Mouse (Mus musculus): ENCODE measurements around the gene B4galnt1. TPM values are rescaled to one million over a fixed set of nuclear protein-coding genes. Genes with fewer than 3 reads are reported as not detected.
"Not testable (repeated sequence)": the region's sequence is repeated elsewhere in the genome, so short reads cannot be mapped to it uniquely, and the experiment has no call there.

Gene B4galnt1
- polyA plus RNA-seq, 1 experiment from 2014 or later, result 27.7 TPM

DNA sequence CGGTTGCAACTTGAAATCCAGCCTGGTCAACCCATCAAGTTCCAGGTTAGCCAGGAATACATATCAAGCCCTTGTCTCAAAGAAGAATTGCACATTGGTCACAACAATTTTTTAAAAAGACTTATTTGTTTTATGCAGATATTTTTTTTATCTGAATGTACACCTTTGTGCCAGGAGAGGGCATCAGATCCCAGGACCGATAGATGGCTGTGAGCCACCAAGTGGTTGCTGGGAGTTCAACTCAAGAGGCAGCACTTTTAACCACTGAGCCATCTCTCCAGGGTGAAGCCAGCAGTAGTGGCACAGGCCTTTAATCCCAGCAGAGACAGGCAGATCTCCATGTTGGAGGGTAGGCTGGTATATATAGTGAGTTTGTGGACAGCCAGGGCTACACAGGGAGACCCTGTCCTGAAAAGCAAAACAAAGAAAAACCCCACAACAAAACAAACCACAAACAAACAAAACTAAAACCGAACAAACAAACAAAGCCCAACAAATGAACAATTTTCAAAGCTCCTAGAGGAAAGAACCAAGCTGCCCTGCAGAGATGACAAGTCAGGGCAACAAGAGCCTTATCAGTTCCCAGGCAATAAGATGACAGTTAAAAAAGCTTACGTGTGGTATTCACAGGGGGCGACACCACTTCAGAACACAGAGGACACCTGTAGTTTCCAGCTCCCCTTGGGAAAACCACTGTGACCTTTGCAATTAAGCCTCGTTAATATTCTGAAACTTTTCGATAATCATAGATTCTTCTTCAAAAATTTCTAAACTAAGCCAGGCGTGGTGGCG, 39.6 kb upstream of the B4galnt1 start:
- H3K36me3 ChIP-seq (ENCODE audit: control insufficient read depth, insufficient read depth, low read length), result no peaks in the 10 kb centered on the region
- no peaks in the 10 kb centered on the region for H3K9me3 ChIP-seq (ENCODE audit: control insufficient read depth, low read depth, low read length)
- no peak for ATAC-seq (ENCODE audit: insufficient number of reproducible peaks, insufficient read depth, low FRiP score, low read depth)
- H3K4me2 ChIP-seq (replicated peaks; ENCODE audit: low read depth, low read length), result no peak overlapping the region
- H3K27me3 ChIP-seq (ENCODE audit: control insufficient read depth, insufficient read depth, low read length), result no peaks in the 10 kb centered on the region
- no peak overlapping the region for H3K9ac ChIP-seq (replicated peaks; ENCODE audit: low read depth, low read length)
- H3K4me1 ChIP-seq (ENCODE audit: control insufficient read depth, insufficient read depth, low read length), result peaks cover 4% of the 10 kb centered on the region; the same call in 1 of the 2 replicates
- 74% methylated on average over 9 of the region's 9 CpGs for WGBS
- H3K4me3 ChIP-seq (ENCODE audit: low read depth, low read length), result no peak overlapping the region
- no peak overlapping the region for H3K27ac ChIP-seq (ENCODE audit: low read length)

GRCm38 (mm10) chr10:127126579-127126978, 38.4 kb upstream of the B4galnt1 start:
- Histone ChIP-seq H3K9me3 (ENCODE audit: control insufficient read depth, low read depth, low read length) (no peaks in the 10 kb centered on the region), H3K27ac (ENCODE audit: low read length) (no peak overlapping the region)
- 70% methylated on average over 5 of the region's 5 CpGs for WGBS

GRCm38 (mm10) chr10:127127711-127128279, 37.2 kb upstream of the B4galnt1 start:
- Histone ChIP-seq H3K36me3 (ENCODE audit: control insufficient read depth, insufficient read depth, low read length) (no peaks in the 10 kb centered on the region), H3K4me3 (ENCODE audit: low read depth, low read length) (no peak overlapping the region), H3K27me3 (ENCODE audit: control insufficient read depth, insufficient read depth, low read length) (no peaks in the 10 kb centered on the region), H3K9ac (replicated peaks; ENCODE audit: low read depth, low read length) (no peak overlapping the region), H3K27ac (ENCODE audit: low read length) (no peak overlapping the region), H3K9me3 (ENCODE audit: control insufficient read depth, low read depth, low read length) (no peaks in the 10 kb centered on the region), H3K4me1 (ENCODE audit: control insufficient read depth, insufficient read depth, low read length) (peaks cover 3% of the 10 kb centered on the region; the same call in 1 of the 2 replicates), H3K4me2 (replicated peaks; ENCODE audit: low read depth, low read length) (no peak overlapping the region)
- 72% methylated on average over 7 of the region's 7 CpGs for whole genome bisulfite sequencing
- ATAC-seq (ENCODE audit: insufficient number of reproducible peaks, insufficient read depth, low FRiP score, low read depth), result no peak

More at GRCm38 (mm10) chr10:127126579-127126978, 38.4 kb upstream of the B4galnt1 start:
- H3K4me1 ChIP-seq (ENCODE audit: control insufficient read depth, insufficient read depth, low read length), result peaks cover 4% of the 10 kb centered on the region; the same call in 1 of the 2 replicates
- ATAC-seq (ENCODE audit: insufficient number of reproducible peaks, insufficient read depth, low FRiP score, low read depth), result no peak
- no peak overlapping the region for H3K9ac ChIP-seq (replicated peaks; ENCODE audit: low read depth, low read length)
- no peaks in the 10 kb centered on the region for H3K36me3 ChIP-seq (ENCODE audit: control insufficient read depth, insufficient read depth, low read length)
- no peaks in the 10 kb centered on the region for H3K27me3 ChIP-seq (ENCODE audit: control insufficient read depth, insufficient read depth, low read length)
- H3K4me3 ChIP-seq (ENCODE audit: low read depth, low read length), result no peak overlapping the region
- no peak overlapping the region for H3K4me2 ChIP-seq (replicated peaks; ENCODE audit: low read depth, low read length)

- 72% methylated on average over 4 of the region's 4 CpGs for WGBS
- Histone ChIP-seq H3K4me2 (replicated peaks; ENCODE audit: low read depth, low read length) (no peak overlapping the region), H3K9me3 (ENCODE audit: control insufficient read depth, low read depth, low read length) (no peaks in the 10 kb centered on the region), H3K4me3 (ENCODE audit: low read depth, low read length) (no peak overlapping the region), H3K36me3 (ENCODE audit: control insufficient read depth, insufficient read depth, low read length) (no peaks in the 10 kb centered on the region), H3K9ac (replicated peaks; ENCODE audit: low read depth, low read length) (no peak overlapping the region), H3K4me1 (ENCODE audit: control insufficient read depth, insufficient read depth, low read length) (no peaks in the 10 kb centered on the region), H3K27ac (ENCODE audit: low read length) (no peak overlapping the region), H3K27me3 (ENCODE audit: control insufficient read depth, insufficient read depth, low read length) (no peaks in the 10 kb centered on the region)
- no peak for ATAC-seq (ENCODE audit: insufficient number of reproducible peaks, insufficient read depth, low FRiP score, low read depth)
These were observed 35.6 kb upstream of the B4galnt1 start for GRCm38 (mm10) chr10:127129431-127129830.

DNA sequence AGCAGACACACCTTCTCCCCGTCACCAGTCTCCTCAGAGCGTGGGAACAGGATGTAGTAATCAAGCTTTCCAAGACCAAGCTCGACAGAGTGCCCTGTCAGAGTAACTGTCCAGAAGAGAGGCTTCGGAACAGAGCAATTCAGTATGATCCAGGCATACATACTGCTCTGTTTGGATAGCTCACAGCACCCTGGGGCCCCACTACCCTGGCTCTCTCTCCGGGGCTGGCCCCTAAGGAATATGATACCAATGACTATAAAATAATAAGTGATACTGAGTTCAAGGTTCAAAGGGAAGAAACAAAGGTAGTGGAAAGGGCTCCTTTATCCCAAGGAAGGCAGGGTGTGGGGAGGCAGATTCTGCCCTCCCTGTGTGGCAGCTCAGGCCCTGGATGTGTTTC, 32.6 kb upstream of the B4galnt1 start:
- Histone ChIP-seq H3K27ac (ENCODE audit: low read length) (no peak overlapping the region), H3K4me3 (ENCODE audit: low read depth, low read length) (no peak overlapping the region), H3K4me1 (ENCODE audit: control insufficient read depth, insufficient read depth, low read length) (no peaks in the 10 kb centered on the region), H3K9me3 (ENCODE audit: control insufficient read depth, low read depth, low read length) (no peaks in the 10 kb centered on the region), H3K36me3 (ENCODE audit: control insufficient read depth, insufficient read depth, low read length) (no peaks in the 10 kb centered on the region), H3K27me3 (ENCODE audit: control insufficient read depth, insufficient read depth, low read length) (no peaks in the 10 kb centered on the region), H3K4me2 (replicated peaks; ENCODE audit: low read depth, low read length) (no peak overlapping the region), H3K9ac (replicated peaks; ENCODE audit: low read depth, low read length) (no peak overlapping the region)
- WGBS, result 55% methylated on average over 5 of the region's 5 CpGs
- ATAC-seq (ENCODE audit: insufficient number of reproducible peaks, insufficient read depth, low FRiP score, low read depth), result no peak

DNA sequence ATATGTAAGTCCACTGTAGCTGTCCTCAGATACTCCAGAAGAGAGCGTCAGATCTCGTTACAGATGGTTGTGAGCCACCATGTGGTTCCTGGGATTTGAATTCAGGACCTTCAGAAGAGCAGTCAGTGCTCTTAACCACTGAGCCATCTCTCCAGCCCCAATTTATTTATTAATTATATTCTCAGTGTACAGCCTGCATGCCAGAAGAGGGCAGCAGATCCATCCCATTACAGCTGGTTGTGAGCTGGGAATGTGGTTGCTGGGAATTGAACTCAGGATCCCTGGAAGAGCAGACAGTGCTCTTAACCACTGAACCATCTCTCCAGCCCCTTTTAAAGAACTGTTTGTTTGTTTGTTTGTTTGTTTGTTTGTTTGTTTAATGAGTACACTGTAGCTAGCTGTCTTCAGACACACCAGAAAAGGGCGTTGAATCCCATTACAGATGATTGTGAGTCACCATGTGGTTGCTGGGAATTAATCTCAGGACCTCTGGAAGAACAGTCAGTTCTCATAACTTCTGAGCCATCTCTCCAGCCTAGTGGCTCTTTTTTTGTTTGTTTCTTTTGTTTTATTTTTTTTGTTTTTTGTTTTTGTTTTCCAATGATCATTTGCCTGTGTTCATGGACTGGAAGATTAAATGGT, 30.5 kb upstream of the B4galnt1 start:
- WGBS, result 57% methylated on average over 3 of the region's 3 CpGs
- not testable (repeated sequence) for H3K27ac ChIP-seq (ENCODE audit: low read length); H3K27me3 ChIP-seq (ENCODE audit: control insufficient read depth, insufficient read depth, low read length); H3K9ac ChIP-seq (replicated peaks; ENCODE audit: low read depth, low read length); H3K4me1 ChIP-seq (ENCODE audit: control insufficient read depth, insufficient read depth, low read length); H3K36me3 ChIP-seq (ENCODE audit: control insufficient read depth, insufficient read depth, low read length); ATAC-seq (ENCODE audit: insufficient number of reproducible peaks, insufficient read depth, low FRiP score, low read depth); H3K4me3 ChIP-seq (ENCODE audit: low read depth, low read length); H3K9me3 ChIP-seq (ENCODE audit: control insufficient read depth, low read depth, low read length); H3K4me2 ChIP-seq (replicated peaks; ENCODE audit: low read depth, low read length)

DNA sequence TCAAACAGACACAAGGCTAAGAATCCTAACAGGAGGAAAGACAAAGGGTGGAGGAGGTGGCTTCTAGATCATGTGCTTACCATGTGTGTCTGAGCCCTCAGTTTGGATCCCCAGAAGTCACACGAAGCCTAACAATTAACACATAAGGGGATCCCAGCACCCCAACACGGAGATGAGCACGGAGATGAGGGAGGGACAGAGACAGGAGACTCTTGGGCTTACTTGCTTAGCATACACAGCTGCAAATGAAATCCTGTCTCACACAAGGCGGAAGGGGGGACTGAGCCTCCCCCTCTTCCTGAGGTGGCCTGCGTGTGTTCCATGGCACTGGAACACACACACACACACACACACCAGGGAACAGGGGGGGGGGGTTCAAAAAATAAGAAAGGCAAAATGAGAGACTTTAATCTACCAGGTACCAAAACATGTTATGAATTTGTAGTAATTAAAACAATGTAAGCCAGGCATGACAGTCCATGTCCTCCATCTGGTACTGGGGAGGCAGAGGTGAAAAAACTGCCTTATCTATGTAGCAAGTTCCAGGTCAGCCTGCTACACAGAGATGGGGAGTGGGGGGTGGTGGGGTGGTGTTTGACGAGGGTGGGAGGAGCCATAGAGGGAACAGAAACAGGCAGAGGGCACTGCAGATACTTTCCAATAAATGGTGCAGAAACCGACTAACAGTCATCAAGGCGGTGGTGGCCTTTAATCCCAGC, 29.7 kb upstream of the B4galnt1 start:
- Histone ChIP-seq H3K4me2 (replicated peaks; ENCODE audit: low read depth, low read length) (no peak overlapping the region), H3K27ac (ENCODE audit: low read length) (no peak overlapping the region), H3K9me3 (ENCODE audit: control insufficient read depth, low read depth, low read length) (no peaks in the 10 kb centered on the region), H3K36me3 (ENCODE audit: control insufficient read depth, insufficient read depth, low read length) (no peaks in the 10 kb centered on the region), H3K4me1 (ENCODE audit: control insufficient read depth, insufficient read depth, low read length) (no peaks in the 10 kb centered on the region), H3K4me3 (ENCODE audit: low read depth, low read length) (no peak overlapping the region), H3K27me3 (ENCODE audit: control insufficient read depth, insufficient read depth, low read length) (no peaks in the 10 kb centered on the region), H3K9ac (replicated peaks; ENCODE audit: low read depth, low read length) (no peak overlapping the region)
- WGBS, result 44% methylated on average over 8 of the region's 8 CpGs
- ATAC-seq (ENCODE audit: insufficient number of reproducible peaks, insufficient read depth, low FRiP score, low read depth), result peak; percentile 44; the same call in 1 of the 2 replicates

- Histone ChIP-seq H3K9me3 (ENCODE audit: control insufficient read depth, low read depth, low read length) (no peaks in the 10 kb centered on the region), H3K9ac (replicated peaks; ENCODE audit: low read depth, low read length) (no peak overlapping the region), H3K4me2 (replicated peaks; ENCODE audit: low read depth, low read length) (no peak overlapping the region), H3K4me1 (ENCODE audit: control insufficient read depth, insufficient read depth, low read length) (no peaks in the 10 kb centered on the region), H3K27me3 (ENCODE audit: control insufficient read depth, insufficient read depth, low read length) (no peaks in the 10 kb centered on the region), H3K27ac (ENCODE audit: low read length) (no peak overlapping the region), H3K4me3 (ENCODE audit: low read depth, low read length) (no peak overlapping the region), H3K36me3 (ENCODE audit: control insufficient read depth, insufficient read depth, low read length) (no peaks in the 10 kb centered on the region)
- WGBS, result 75% methylated on average over 4 of the region's 4 CpGs
- ATAC-seq (ENCODE audit: insufficient number of reproducible peaks, insufficient read depth, low FRiP score, low read depth), result no peak
These were observed 28.5 kb upstream of the B4galnt1 start for GRCm38 (mm10) chr10:127136510-127136909.

Data from stomach, embryonic 14.5 days (tissue).